Mouse (Mus musculus) ovary, adult 18-20 months (tissue): ENCODE measurements around the gene Gm14151.
"Not testable (repeated sequence)": the region's sequence is repeated elsewhere in the genome, so short reads cannot be mapped to it uniquely, and the experiment has no call there.

Experiments used
- DNase-seq: peaks from one replicate; pipeline ENCODE4 v3.0.0; 2022; ENCODE audit warnings: low spot score, mixed read lengths

Gene Gm14151

DNA sequence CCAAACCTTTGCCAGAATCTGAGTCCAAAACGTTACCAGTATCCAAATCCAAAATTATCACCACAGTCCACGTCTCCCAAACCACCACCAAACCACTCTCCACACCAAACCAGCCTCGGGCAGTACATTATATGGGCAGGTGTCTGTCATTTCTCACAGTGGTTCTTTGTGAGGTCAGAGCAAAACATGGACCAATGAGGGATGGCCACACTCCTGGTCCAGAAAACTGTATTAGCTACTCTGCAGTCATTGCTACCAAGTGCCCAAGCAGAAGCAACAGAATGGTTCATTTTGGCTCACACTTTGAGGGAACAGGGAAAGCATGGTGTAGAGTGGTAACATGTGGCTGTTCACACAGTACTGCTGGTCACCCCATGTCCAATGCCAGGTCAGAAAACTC lies at the start of gene Gm14151:
TSS of gene Gm14151 (minus strand) at position 101 of the 400 bp plus-strand sequence.
- DNase-seq: not testable (repeated sequence)

DNA sequence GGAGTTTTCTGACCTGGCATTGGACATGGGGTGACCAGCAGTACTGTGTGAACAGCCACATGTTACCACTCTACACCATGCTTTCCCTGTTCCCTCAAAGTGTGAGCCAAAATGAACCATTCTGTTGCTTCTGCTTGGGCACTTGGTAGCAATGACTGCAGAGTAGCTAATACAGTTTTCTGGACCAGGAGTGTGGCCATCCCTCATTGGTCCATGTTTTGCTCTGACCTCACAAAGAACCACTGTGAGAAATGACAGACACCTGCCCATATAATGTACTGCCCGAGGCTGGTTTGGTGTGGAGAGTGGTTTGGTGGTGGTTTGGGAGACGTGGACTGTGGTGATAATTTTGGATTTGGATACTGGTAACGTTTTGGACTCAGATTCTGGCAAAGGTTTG lies 5.8 kb upstream of the Gm14151 start, which contains the start of gene Gm14147:
TSS of gene Gm14147 (plus strand) at position 301 of the 400 bp plus-strand sequence.
- DNase-seq: not testable (repeated sequence)

DNA sequence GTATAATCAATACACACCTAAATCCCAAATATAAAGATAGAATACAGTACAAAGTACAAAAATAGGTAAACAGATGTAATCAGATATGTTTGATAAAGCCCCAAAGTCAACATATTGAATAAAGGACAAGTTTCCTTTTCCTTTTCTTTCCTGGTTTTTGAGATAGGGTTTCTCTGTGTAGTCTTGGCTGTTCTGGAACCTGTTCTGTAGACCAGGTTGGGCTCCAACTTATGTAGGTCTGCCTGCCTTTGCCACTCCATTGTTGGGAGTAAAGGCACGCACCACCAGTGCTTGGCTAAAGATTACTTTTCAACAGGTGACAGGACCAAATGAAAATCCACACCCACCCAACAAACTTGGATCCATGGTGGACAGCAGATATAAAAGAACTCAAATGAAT lies 35.5 kb downstream of the Gm14151 start:
- DNase-seq: no peak

DNA sequence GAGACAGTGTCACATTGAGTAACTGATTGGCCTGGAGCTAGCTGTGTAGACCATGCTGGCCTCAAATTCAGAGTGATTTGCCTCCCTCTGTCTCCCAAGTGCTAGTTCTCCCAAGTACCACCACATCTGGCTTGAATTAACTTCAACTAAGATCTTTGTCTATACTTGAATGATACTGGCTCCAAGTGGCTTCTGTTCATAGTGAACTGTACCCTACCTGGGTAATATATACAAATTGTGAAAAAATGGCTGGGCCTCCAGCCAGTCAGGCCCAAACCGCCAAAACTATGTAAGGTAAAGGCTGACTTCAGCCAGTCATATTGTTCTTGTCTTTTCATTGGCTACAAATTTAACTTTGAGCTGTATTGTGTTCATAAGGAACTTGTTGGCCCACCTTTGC lies 51.7 kb downstream of the Gm14151 start:
- no peak for DNase-seq

DNA sequence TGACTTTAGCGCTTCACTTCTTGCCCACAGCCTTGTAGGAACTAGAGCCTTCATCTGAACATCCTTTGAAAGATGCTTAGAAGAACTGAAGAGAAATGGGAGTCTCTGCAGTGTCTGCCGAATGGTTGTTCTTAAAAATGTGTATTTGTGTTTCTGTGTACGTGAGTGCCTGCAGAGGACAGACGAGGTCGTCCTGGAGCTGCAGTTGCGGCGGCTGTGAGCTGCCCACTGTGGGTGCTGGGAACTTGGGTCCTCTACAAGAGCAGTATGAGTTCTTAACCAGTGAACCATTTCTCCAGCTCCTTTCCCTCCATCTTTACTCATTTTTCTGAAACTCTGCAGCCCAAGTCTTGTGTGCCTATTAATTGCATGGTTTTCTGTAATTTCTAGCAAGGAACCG lies 52.4 kb downstream of the Gm14151 start:
- DNase-seq: no peak

DNA sequence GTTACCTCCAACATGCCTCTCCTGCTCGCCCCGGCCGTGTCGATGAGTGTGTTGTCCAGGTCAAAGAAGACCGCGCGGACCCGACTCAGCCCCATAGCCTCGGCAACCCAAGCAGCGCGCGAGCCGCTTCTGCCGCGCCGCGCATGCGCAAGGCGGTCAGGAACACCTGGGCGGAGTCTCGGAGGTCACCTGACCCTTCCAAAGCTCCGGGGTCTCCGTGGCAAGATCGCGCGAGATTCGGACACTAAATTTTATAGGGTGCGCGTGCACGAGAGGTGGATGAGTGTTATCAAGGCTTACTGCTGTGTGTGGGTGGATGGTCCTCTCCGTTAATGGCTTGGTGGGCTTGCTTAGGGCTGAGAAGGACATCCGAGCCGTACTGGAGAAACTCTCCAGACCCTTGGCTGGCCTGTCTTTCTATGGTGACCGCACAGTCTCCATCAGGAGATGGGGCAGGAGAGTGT lies 52.9 kb downstream of the Gm14151 start, which contains the start of the genes Ninl and Nanp:
TSS of gene Ninl (minus strand) at position 151 of the 464 bp plus-strand sequence.
TSS of gene Nanp (minus strand) at position 167 of the 464 bp plus-strand sequence.
- DNase-seq: peak; percentile 90

DNA sequence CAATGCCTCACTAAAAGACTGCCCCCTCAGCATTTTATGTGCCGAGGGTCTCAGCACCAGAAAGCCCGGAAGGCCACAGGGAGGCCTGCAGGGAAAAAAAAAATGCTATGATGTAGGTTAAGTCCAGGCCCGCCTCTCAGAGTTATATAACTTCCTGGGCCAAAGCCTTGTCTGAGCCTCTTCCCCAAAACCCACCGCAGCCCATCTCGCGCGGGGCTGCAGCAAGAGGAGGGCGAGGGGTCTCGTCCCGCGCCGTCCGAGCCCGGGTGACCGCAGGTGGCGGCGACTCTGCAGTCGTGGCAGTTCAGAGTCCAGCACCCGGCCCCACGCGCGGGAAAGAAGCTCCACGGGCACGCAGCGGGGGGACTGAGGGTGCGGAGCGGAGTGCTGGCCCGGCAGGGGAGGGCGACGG lies 53.3 kb downstream of the Gm14151 start:
- DNase-seq: no peak

DNA sequence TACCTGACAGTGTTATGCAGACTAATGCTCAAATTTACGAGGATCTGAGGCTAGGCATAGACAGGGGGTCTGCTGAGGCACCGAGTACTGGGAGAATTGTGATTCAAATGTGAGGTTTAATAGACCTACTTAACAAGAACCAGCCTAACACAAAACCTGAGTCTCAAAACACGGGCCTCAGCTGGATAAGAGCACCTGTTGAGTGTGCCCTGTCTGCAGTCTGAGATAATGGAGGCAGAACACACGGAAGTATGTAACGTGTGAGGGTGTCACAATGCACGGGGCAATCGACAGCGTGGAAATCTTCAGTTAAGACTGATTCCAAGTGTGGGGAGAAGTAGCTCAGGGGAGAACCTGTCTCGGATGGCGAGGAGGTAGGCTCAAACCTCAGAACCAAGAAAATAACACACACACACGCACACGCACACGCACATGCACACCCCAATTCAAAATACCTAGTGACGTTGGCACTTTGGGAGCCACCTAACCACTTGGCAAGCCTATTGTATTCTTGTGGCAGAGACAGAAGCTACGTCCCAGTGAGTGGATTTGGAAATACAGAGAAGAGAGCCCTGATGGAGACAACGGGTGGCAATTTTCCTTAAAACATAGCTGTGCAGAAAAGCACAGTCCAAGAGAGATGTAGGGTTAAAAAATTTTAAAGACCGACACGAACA lies 54.1 kb downstream of the Gm14151 start:
- DNase-seq: no peak

DNA sequence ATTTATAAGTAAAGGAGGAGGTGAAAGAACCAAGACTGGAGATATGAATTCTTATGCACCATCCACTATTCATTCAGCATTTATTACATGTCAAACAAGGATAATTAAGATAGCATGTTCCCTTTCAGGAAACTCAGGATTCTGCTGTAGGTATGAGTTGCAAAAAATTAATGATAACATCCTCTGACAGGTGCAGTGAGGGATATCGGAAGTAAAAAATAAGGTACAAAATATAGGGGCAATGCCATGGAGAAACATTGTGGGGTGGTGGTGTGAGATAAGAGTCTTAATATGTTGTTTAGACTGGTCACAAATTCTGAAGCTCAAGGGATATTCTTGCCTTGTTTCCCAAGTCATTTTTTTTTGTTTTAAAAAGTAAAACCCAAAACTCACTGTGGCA lies 54.9 kb downstream of the Gm14151 start:
- DNase-seq: no peak
